Mouse (Mus musculus) lung, adult 2 months (tissue): ENCODE measurements around the gene Tmed11. TPM values are rescaled to one million over a fixed set of nuclear protein-coding genes. Genes with fewer than 3 reads are reported as not detected.

Experiments
- DNase-seq: peaks from one replicate; pipeline ENCODE4 v3.0.0; 2022
- H3K4me1 ChIP-seq: fragments of 200-500 bp; 2 replicates; pipeline ENCODE4 v1.6.1; 2011; ENCODE audit warnings: low read length; ENCODE audit not compliant: control insufficient read depth, insufficient read depth
- H3K4me3 ChIP-seq: fragments of 200-500 bp; replicated peaks from 2 replicates; pipeline ENCODE3; 2011; ENCODE audit warnings: low read depth, mild to moderate bottlenecking, control low read depth, low read length; ENCODE audit errors: extremely low read depth
- CTCF ChIP-seq: fragments of 200-500 bp; IDR thresholded peaks from 2 replicates; pipeline ENCODE4 v1.5.1; 2011; ENCODE audit warnings: mild to moderate bottlenecking, low read length, control low read depth; ENCODE audit not compliant: insufficient read depth
- POLR2A ChIP-seq: fragments of 200-500 bp; IDR thresholded peaks from 2 replicates; pipeline ENCODE4 v1.6.1; 2011; ENCODE audit warnings: low read depth, mild to moderate bottlenecking, control low read depth, low read length, borderline replicate concordance; ENCODE audit errors: extremely low read depth
- WGBS: fragments of 180-500 bp; shearing (Covaris S2); methylation state at CpG from one replicate; pipeline ENCODE4 v1.1.7; 2018; 5-methylcytosine and 5-hydroxymethylcytosine counted together
- polyA plus RNA-seq: library from polyadenylated mRNA; depleted of rRNA; stranded (reverse); fragments of >200 nt; gene quantifications from 2 replicates; pipeline ENCODE4 v1.2.3, GENCODE M21; 2012; rRNA removed

The Tmed11 gene
- polyA plus RNA-seq, 1 experiment = not detected

DNA sequence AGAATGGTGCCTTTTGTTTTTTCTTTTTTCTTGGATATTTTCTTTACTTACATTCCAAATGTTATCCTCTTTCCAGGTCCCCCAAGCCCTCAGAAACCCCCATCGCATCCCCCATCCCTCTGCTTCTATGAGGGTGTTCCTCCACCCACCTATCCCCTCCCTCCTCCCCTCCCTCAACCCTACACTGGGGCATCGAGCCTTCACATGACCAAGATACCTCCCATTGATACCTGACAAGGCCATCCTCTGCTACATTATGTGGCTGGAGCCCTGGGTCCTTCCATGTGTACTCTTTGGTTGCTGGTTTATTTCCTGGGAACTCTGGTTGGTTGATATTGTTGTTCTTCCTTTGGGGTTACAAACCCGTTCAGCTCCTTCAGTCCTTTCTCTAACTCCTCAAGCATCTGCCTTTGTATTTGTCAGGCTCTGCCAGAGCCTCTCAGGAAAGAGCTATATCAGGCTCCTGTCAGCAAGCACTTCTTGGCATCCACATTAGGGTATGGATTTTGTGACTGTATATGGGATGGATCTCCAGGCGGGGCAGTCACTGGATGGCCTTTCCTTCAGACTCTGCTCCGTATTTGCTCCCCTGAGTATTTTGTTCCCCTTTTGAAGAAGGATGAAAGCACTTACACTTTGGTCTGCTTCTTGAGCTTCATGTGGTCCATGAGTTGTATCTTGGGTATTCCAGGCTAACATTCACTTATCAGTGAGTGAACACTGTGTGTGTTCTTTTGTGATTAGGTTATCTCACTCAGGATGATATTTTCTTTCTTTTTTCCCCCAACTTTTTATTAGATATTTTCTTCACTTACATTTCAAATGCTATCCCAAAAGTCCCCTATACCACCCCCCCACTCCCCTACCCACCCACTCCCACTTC is 44.6 kb downstream of the Tmed11 start:
- TF ChIP-seq POLR2A = no peak
- no peak for TF ChIP-seq CTCF
- Histone ChIP-seq H3K4me1 (no peaks in the 10 kb centered on the region), H3K4me3 (no peak overlapping the region)
- no peak for DNase-seq
- WGBS = 68% methylated on average over 5 of the region's 5 CpGs

GRCm38 (mm10) chr5:108744629-108745028 is 50.5 kb downstream of the Tmed11 start:
- Histone ChIP-seq H3K4me1 (no peaks in the 10 kb centered on the region), H3K4me3 (no peak overlapping the region)
- no peak for TF ChIP-seq POLR2A
- no peak for TF ChIP-seq CTCF
- DNase-seq = no peak
- 87% methylated on average over 3 of the region's 3 CpGs for WGBS

GRCm38 (mm10) chr5:108743856-108744255 is 51.3 kb downstream of the Tmed11 start:
- Histone ChIP-seq H3K4me3 (no peak overlapping the region), H3K4me1 (no peaks in the 10 kb centered on the region)
- no peak for TF ChIP-seq CTCF
- TF ChIP-seq POLR2A = no peak
- WGBS = 57% methylated on average over 2 of the region's 2 CpGs
- DNase-seq = no peak

- no peaks in the 10 kb centered on the region for H3K4me1 ChIP-seq
- 71% methylated on average over 2 of the region's 2 CpGs for WGBS
- H3K4me3 ChIP-seq = no peak overlapping the region
- TF ChIP-seq POLR2A = no peak
- TF ChIP-seq CTCF = no peak
- DNase-seq = no peak
These were observed 52.6 kb downstream of the Tmed11 start for GRCm38 (mm10) chr5:108742596-108742995.

DNA sequence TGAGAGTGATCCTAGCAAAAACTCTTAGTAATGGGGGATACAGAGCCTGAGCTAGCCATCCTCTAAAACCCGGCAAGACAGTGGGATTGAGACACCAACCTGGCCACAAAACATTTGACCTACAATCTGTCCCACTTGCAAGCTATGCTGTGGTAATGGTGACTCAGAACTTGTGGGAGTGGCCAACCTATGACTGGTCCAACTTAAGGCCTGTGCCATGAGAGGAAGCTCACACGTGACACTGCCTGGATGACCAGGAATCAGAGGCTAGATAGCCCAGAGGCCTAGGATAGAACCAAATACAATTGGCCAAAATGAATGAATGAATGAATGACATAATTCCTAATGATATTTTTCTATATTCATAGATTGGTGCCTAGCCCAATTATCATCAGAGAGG is 53.3 kb downstream of the Tmed11 start:
- no peak for DNase-seq
- Histone ChIP-seq H3K4me3 (no peak overlapping the region), H3K4me1 (no peaks in the 10 kb centered on the region)
- TF ChIP-seq POLR2A = no peak
- TF ChIP-seq CTCF = no peak
- 70% methylated on average over 2 of the region's 2 CpGs for WGBS

DNA sequence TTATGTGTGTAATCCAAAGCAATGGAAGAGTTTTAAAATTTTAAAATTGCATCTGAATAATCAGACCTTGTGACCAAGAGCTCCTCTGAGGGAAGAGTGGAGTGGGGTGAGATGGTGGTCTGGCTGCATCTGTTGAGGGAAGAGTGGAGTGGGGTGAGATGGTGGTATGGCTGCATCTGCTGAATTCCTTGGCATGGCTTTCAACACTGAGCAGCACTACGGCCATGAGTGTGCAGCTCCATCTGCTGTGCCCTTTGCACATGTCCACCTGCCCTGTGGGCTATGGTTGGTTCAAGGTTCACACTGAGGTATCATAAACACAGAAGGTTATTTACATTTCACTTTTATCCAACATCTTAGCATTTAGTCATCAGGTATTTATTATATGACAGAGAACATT is 67.7 kb downstream of the Tmed11 start:
- no peak for DNase-seq
- TF ChIP-seq POLR2A = no peak
- no peak for TF ChIP-seq CTCF
- WGBS = 71% methylated on average over 1 of the region's 1 CpGs
- Histone ChIP-seq H3K4me1 (no peaks in the 10 kb centered on the region), H3K4me3 (no peak overlapping the region)

Other genes starting within 250 kb of the Tmed11 start
- gene Cplx1, start 245.3 kb downstream of the Tmed11 start, polyA plus RNA-seq = 0.05 and 0.19 TPM in 2 replicates
- 78.8 and 87.5 TPM in 2 replicates for gene Gak, start 165.6 kb downstream of the Tmed11 start, polyA plus RNA-seq
- 32.0 and 50.5 TPM in 2 replicates for gene Tmem175, start 165.6 kb downstream of the Tmed11 start, polyA plus RNA-seq
- 28.4 and 34.5 TPM in 2 replicates for gene Idua, start 135.0 kb downstream of the Tmed11 start, polyA plus RNA-seq
- 24.5 and 27.5 TPM in 2 replicates for gene Dgkq, start 125.7 kb downstream of the Tmed11 start, polyA plus RNA-seq
- gene Slc26a1, start 119.8 kb downstream of the Tmed11 start, polyA plus RNA-seq = 0.05 and 0.11 TPM in 2 replicates
- 48.5 and 48.7 TPM in 2 replicates for gene Fgfrl1, start 103.0 kb downstream of the Tmed11 start, polyA plus RNA-seq
- gene Rnf212, start 20.4 kb downstream of the Tmed11 start, polyA plus RNA-seq = not detected in 2 replicates
- not detected in 2 replicates for gene Vmn2r8, start 13.5 kb upstream of the Tmed11 start, polyA plus RNA-seq
- gene Vmn2r9, start 57.2 kb upstream of the Tmed11 start, polyA plus RNA-seq = not detected in 2 replicates
- gene Vmn2r10, start 211.2 kb upstream of the Tmed11 start, polyA plus RNA-seq = not detected in 2 replicates